Mouse (Mus musculus): Measurements from ENCODE around the gene AI464131. TPM values are rescaled to one million over a fixed set of nuclear protein-coding genes. Genes with fewer than 3 reads are reported as not detected.
A peak's percentile ranks its signal among the peaks of the same experiment; 100 is the strongest.

The AI464131 gene
- total RNA-seq, 1 experiment: 6.4 TPM

DNA sequence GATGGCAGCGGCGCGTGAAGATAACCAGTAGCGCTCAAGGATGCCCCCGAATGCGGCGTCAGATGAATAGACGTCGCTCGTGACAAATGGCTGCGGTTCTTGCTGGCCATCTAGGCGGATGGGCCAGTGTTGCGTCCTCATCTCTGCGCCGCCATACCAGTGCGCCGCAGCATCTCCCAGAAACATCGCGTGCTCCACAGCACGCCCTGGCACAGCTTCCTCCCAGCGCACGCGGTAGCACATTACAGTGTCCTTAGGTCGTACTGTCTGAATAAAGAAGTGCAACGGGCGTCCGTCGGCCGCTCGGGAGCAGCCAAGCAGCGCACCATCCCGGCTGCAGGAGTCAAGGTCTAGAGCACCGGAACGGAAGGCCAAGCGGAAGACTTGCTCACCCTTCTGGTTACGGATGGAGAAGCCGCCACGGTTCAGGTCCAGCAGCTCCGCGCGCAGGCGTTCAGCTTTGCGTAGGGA is 3.9 kb downstream of the AI464131 start:
- no peak overlapping the region for H3K9ac ChIP-seq (ENCODE audit: insufficient read depth, low read depth, low read length, poor library complexity, severe bottlenecking)
- in situ Hi-C loops (cut with MboI; ENCODE audit: low sequenced_read_pairs in 2 of 2, unreplicated experiment in 2 of 2): no loop called here

DNA sequence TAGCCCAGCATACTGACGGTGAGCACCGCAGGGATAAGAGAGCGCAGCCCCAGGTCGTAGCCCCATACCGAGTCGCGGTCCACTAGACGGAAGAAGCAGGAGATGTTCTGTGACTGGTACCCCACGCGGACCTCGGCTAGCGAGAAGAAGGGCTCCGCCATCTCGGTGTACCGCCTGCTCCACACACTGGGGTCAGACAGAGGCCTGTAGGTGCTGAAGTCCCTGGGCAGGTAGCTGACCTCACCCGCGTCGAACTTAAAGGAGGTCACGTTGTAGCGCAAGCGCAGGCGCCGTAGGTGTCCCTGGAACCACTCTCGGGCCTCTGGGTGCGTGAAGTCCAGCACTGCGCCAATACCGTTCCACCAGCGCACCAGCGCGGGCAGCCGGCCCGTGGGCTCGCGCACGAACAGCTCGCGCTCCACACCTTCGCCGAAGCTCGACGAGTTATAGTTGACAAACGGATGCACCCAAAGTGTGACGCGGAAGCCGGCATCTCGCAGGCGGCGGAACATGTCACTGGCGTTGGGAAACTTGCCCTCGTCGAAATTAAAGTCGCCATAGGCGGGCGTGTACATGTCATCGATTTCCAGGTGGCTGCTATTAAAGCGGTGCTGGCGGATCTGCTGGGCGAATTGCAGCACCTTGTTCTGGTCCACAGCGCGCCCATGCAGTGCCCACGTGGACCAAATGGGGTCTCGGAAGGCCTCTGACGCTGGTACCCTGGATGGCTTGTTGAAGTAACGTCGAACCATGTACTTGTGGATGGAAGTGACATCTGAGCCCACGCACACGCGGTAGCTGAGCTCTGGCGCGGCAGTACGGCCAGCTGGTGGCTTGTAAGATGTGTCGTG is 4.7 kb downstream of the AI464131 start:
- no peak for DNase-seq (ENCODE audit: low read depth, low spot score)
- Histone ChIP-seq H3K4me3 (ENCODE audit: insufficient read depth in 1 of 2, low read depth in 1 of 2, low read length in 2 of 2, poor library complexity in 1 of 2, severe bottlenecking in 1 of 2) (peak overlapping the region; percentile 43 to 59), H3K9me3 (ENCODE audit: control insufficient read depth, insufficient read depth, low read depth, low read length) (no peaks in the 10 kb centered on the region), H3K9ac (ENCODE audit: insufficient read depth, low read depth, low read length, poor library complexity, severe bottlenecking) (peak overlapping the region; percentile 36; the same call in 1 of the 2 replicates), H3K36me3 (ENCODE audit: control insufficient read depth, insufficient read depth, low read length, poor library complexity, severe bottlenecking) (no peaks in the 10 kb centered on the region), H3K4me1 (ENCODE audit: control insufficient read depth in 2 of 2, insufficient read depth in 2 of 2, low read length in 2 of 2, poor library complexity in 1 of 2) (peaks cover 2 to 13% of the 10 kb centered on the region in 2 experiments), H3K27ac (ENCODE audit: insufficient read depth, low read depth, low read length, poor library complexity, severe bottlenecking) (no peak overlapping the region)
- in situ Hi-C loops (cut with MboI; ENCODE audit: low sequenced_read_pairs in 2 of 2, unreplicated experiment in 2 of 2): no loop called here
- TF ChIP-seq ZNF384 (IDR thresholded peaks at IDR 0.05; ENCODE audit: low read depth, low read length): no peak
- no peak for TF ChIP-seq CHD2 (IDR thresholded peaks at IDR 0.05; ENCODE audit: low read depth, low read length)
- TF ChIP-seq HCFC1 (IDR thresholded peaks at IDR 0.05; ENCODE audit: borderline replicate concordance, insufficient read depth, low read length): no peak
- no peak for TF ChIP-seq ZC3H11A (IDR thresholded peaks at IDR 0.05; ENCODE audit: borderline replicate concordance, low read depth, low read length)
- no peak for TF ChIP-seq MAFK (IDR thresholded peaks at IDR 0.05; ENCODE audit: insufficient read depth, low read depth, low read length)

More for the DNA sequence above, 3.9 kb downstream of the AI464131 start:
- peak overlapping the region; percentile 30 to 59; a peak in 2 of 4 replicates for H3K4me3 ChIP-seq (ENCODE audit: insufficient read depth in 1 of 2, low read depth in 1 of 2, low read length in 2 of 2, poor library complexity in 1 of 2, severe bottlenecking in 1 of 2)
- H3K36me3 ChIP-seq (ENCODE audit: control insufficient read depth, insufficient read depth, low read length, poor library complexity, severe bottlenecking): no peaks in the 10 kb centered on the region
- H3K4me1 ChIP-seq (ENCODE audit: control insufficient read depth in 2 of 2, insufficient read depth in 2 of 2, low read length in 2 of 2, poor library complexity in 1 of 2): peaks cover 2 to 15% of the 10 kb centered on the region in 2 experiments
- DNase-seq (ENCODE audit: low read depth, low spot score): no peak
- H3K27ac ChIP-seq (ENCODE audit: insufficient read depth, low read depth, low read length, poor library complexity, severe bottlenecking): no peak overlapping the region
- TF ChIP-seq ZC3H11A (IDR thresholded peaks at IDR 0.05; ENCODE audit: borderline replicate concordance, low read depth, low read length) (no peak), HCFC1 (IDR thresholded peaks at IDR 0.05; ENCODE audit: borderline replicate concordance, insufficient read depth, low read length) (no peak), MAFK (IDR thresholded peaks at IDR 0.05; ENCODE audit: insufficient read depth, low read depth, low read length) (no peak), ZNF384 (IDR thresholded peaks at IDR 0.05; ENCODE audit: low read depth, low read length) (no peak), CHD2 (IDR thresholded peaks at IDR 0.05; ENCODE audit: low read depth, low read length) (no peak)
- no peaks in the 10 kb centered on the region for H3K9me3 ChIP-seq (ENCODE audit: control insufficient read depth, insufficient read depth, low read depth, low read length)

DNA sequence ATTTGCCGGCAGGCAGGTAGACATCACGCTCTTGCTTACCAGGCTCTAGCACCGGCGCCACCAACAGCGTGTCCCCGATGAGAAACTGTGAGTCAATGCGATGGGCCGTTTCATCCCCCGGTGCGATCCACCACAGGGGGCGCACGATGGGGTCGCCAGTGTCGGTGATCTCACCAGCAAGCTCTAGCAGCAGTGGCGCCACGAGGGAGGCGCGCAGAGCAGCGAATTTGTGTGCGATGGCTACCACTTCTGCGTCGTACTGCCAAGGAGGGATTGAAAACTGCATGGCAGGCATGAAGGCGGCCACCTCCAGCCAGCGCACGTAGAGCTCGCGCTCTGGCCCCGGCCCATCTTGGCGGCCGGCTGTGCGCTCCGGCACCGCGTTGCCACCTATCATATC is 5.3 kb downstream of the AI464131 start:
- peak overlapping the region; percentile 36; the same call in 1 of the 2 replicates for H3K9ac ChIP-seq (ENCODE audit: insufficient read depth, low read depth, low read length, poor library complexity, severe bottlenecking)
- no peaks in the 10 kb centered on the region for H3K9me3 ChIP-seq (ENCODE audit: control insufficient read depth, insufficient read depth, low read depth, low read length)
- TF ChIP-seq CHD2 (IDR thresholded peaks at IDR 0.05; ENCODE audit: low read depth, low read length): no peak
- no peak for TF ChIP-seq MAFK (IDR thresholded peaks at IDR 0.05; ENCODE audit: insufficient read depth, low read depth, low read length)
- TF ChIP-seq ZNF384 (IDR thresholded peaks at IDR 0.05; ENCODE audit: low read depth, low read length): no peak
- TF ChIP-seq HCFC1 (IDR thresholded peaks at IDR 0.05; ENCODE audit: borderline replicate concordance, insufficient read depth, low read length): no peak
- TF ChIP-seq ZC3H11A (IDR thresholded peaks at IDR 0.05; ENCODE audit: borderline replicate concordance, low read depth, low read length): no peak
- H3K4me3 ChIP-seq (ENCODE audit: insufficient read depth in 1 of 2, low read depth in 1 of 2, low read length in 2 of 2, poor library complexity in 1 of 2, severe bottlenecking in 1 of 2): peak overlapping the region; percentile 43 to 59
- no peak overlapping the region for H3K27ac ChIP-seq (ENCODE audit: insufficient read depth, low read depth, low read length, poor library complexity, severe bottlenecking)
- H3K4me1 ChIP-seq (ENCODE audit: control insufficient read depth in 2 of 2, insufficient read depth in 2 of 2, low read length in 2 of 2, poor library complexity in 1 of 2): peaks cover 2 to 13% of the 10 kb centered on the region in 2 experiments
- H3K36me3 ChIP-seq (ENCODE audit: control insufficient read depth, insufficient read depth, low read length, poor library complexity, severe bottlenecking): no peaks in the 10 kb centered on the region
- no peak for DNase-seq (ENCODE audit: low read depth, low spot score)
- in situ Hi-C loops (cut with MboI; ENCODE audit: low sequenced_read_pairs in 2 of 2, unreplicated experiment in 2 of 2): no loop called here

DNA sequence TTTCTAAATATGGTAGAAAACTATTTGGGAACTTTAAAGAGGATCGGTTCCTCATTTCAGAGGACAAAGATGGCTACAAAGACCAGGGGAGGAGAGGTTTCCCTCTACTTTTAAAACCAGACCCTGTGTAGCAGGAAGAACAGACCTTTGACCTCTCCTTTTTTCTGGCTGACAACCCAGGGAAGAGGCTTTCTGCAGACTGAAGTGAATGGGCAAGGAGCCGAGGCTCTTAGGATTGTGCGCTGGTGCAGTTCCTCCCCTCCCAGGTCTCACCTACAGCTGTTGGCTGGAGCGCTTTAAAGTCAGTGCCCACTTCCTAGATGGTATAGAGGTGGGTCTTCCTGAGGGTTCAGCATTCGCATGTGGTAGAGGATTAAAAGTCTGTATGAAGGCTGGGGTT is 5.8 kb downstream of the AI464131 start:
- Histone ChIP-seq H3K4me1 (ENCODE audit: control insufficient read depth in 2 of 2, insufficient read depth in 2 of 2, low read length in 2 of 2, poor library complexity in 1 of 2) (peaks cover 2 to 13% of the 10 kb centered on the region in 2 experiments), H3K36me3 (ENCODE audit: control insufficient read depth, insufficient read depth, low read length, poor library complexity, severe bottlenecking) (no peaks in the 10 kb centered on the region), H3K9me3 (ENCODE audit: control insufficient read depth, insufficient read depth, low read depth, low read length) (no peaks in the 10 kb centered on the region), H3K4me3 (ENCODE audit: insufficient read depth in 1 of 2, low read depth in 1 of 2, low read length in 2 of 2, poor library complexity in 1 of 2, severe bottlenecking in 1 of 2) (no peak overlapping the region), H3K9ac (ENCODE audit: insufficient read depth, low read depth, low read length, poor library complexity, severe bottlenecking) (no peak overlapping the region), H3K27ac (ENCODE audit: insufficient read depth, low read depth, low read length, poor library complexity, severe bottlenecking) (no peak overlapping the region)
- in situ Hi-C loops (cut with MboI; ENCODE audit: low sequenced_read_pairs in 2 of 2, unreplicated experiment in 2 of 2): no loop called here
- TF ChIP-seq CHD2 (IDR thresholded peaks at IDR 0.05; ENCODE audit: low read depth, low read length) (no peak), HCFC1 (IDR thresholded peaks at IDR 0.05; ENCODE audit: borderline replicate concordance, insufficient read depth, low read length) (no peak), MAFK (IDR thresholded peaks at IDR 0.05; ENCODE audit: insufficient read depth, low read depth, low read length) (no peak), ZNF384 (IDR thresholded peaks at IDR 0.05; ENCODE audit: low read depth, low read length) (no peak), ZC3H11A (IDR thresholded peaks at IDR 0.05; ENCODE audit: borderline replicate concordance, low read depth, low read length) (no peak)
- DNase-seq (ENCODE audit: low read depth, low spot score): no peak

Data from ES-E14 (cell line).